Mouse (Mus musculus) cerebellum, postnatal 10 days (tissue): ENCODE measurements around the gene Olfr214.
"Not testable (repeated sequence)": the region's sequence is repeated elsewhere in the genome, so short reads cannot be mapped to it uniquely, and the experiment has no call there.

Source experiments
- DNase-seq, 2 experiments: peaks; one replicate each; pipeline ENCODE4 v3.0.0; 2021; ENCODE audit warnings: mixed read lengths in 2 of 2

Gene Olfr214

DNA sequence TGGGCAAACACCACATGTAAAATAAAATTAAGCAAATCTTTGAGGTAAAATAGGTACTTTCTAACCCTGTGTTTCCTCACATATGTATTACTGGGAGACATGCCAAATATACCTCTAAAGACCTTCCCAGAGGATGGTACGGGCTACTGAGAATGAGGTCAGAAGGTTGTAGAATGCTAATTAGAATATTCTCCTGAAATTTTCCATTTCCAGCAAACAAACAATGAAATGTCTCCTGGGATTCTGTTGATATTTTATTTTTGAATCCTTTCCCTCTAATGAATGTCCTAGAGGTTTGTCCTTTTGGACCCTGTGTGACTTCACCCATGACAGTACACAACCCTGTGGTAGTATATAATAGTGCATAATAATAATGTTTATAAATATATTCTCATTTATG is at the start of gene Olfr214:
Gene Olfr214 (plus strand): TSS at position 301 of the 400 bp plus-strand sequence.
- no peak for DNase-seq

DNA sequence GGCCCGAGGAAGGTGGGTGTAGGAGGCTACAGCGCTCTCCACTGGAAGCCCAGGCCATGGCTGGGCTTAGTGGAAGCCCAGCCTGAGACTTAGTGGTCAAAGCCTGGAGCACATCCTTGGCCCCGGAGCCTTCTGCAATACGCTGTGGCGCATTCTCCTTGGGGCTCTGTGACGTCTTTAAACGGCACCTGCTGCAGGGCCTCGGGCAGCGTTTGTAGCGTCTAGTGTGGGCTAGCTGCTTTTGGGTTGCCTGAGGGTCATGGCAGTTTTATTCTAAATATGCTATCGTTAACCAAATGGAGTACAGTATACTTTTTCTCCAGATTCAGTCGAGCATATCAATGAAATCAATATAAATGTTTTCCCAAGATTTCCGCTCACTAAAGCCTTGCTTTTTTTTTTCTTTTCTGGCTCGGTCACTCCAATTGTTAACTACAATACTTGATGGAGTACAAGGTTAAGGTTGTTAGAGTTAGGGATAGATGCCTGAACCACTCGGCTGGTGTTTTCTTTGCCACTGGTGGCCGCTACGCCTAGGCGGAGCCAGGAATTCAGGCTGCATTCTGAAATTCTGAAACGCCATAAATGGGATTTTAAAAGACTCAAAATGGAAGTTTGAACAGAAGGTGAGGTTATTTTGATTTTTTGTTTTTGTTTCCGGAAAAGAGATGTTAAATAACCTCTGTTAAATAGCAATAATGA is 47.6 kb upstream of the Olfr214 start, which contains the start of gene Olfr212:
Gene Olfr212 (plus strand): TSS at position 215 of the 702 bp plus-strand sequence.
- DNase-seq: peak; percentile 8 to 15

DNA sequence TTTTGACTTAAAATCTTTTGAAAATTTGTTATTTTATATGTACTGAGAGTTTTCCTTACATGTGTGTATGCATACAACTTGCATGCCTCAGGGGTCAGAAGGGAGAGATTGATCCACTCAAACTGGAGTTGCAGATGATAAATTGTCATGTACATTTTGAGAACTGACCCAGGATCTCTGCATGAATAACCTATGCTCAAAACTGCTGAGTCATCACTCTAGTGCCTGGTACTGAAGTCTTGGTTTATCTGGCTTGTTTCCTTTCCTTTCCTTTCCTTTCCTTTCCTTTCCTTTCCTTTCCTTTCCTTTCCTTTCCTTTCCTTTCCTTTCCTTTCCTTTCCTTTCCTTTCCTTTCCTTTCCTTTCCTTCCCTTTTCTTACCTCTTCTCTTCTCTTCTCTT is 39.2 kb upstream of the Olfr214 start:
- DNase-seq: no peak

DNA sequence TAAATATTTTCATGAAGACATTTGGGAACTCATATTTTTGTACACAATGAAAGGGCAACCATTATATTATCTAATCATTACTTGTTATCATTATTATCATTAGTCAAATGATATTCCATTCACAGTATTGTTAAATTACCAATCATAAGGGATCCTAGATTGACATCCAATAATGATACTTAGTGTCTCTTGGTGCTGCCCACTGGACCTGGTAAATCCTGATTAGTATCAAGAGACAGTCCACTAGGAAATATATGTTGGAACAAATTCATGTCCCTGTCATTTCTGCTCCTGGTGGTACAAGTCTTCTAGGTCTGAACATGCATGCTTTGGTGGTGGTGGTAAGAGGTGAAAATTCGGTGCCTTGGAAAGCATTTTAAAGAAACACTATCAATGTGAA is 15.9 kb upstream of the Olfr214 start, which contains the start of gene Olfr213:
Gene Olfr213 (plus strand): TSS at position 301 of the 400 bp plus-strand sequence.
- no peak for DNase-seq

DNA sequence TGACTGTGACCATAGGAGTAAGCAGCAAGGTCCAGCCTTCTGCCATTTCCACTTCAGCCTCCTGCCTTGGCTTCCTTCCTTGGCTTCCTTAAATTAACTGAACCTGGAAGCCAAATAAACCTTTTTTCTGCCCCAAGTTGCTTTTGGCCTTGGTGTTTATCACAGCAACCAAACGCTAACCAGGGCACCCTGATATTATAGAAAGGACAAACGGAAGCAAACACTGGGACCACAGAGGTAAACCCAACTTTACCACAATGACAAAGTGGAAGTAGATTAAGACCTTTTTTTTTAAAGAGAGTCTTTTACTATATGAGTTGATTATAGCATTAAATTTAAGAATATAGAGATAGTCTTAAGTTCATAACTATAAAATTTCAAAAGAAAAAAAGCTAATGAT is 11.5 kb upstream of the Olfr214 start:
- DNase-seq: no peak

DNA sequence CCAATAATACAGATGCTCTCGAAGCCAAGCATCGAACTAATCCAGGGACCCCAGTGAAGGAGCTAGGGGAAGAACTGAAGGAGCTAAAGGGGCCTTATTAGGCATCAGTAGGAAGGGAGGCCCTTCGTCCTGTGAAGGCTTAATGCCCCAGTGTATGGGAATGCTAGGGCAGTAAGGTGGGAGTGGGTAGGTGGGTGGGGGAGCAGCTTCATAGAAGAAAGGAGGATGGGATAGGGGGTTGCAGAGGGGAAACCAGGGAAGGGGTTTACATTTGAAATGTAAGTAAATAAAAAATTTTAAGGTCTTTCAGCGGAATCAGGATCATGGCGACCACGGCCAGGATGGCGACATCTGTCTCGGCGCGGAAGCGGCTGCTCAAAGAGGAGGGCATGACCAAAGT is 3.2 kb upstream of the Olfr214 start, which contains the start of gene Gm5580:
Gene Gm5580 (plus strand): TSS at position 301 of the 400 bp plus-strand sequence.
- not testable (repeated sequence) for DNase-seq

DNA sequence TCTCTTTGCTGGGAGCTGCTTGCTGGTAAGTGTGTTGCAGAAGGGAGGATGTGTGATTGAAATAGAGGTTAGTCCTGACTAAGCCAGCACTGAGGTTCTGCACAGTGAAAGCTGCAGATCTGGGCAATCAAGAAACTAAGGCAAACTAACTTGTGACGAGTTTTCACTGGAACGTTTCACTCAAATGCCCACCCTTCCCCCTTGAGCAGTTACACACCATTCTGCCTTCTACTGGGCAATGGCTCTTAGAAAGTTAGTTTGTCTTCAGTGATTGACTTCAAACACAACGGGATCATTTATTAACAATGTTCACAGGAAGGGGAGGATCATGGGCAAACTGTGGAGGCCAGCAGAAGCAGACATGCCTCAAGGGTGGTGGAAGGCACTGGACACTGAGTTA is 917 bp downstream of the Olfr214 start:
- DNase-seq: no peak

DNA sequence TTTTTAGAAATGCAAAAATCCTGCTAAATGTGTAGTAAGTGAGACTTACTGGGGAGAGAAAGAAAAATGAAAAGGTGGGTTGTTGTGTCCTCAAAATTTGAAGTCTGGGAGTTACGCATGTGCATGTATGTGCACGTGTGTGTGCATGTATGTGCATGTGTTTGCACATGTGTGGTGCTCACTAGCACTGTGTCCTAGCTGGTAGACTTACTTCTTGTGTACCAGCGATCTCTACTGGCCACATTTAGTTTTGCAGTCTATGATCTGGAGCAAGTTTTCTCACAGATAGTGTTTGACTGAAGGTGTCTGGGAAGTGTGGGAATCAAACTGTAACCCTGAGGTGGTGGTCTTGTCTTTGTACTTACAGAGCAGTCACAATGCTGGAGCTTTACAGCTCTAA is 15.8 kb downstream of the Olfr214 start:
- DNase-seq: peak; percentile 64 to 72

DNA sequence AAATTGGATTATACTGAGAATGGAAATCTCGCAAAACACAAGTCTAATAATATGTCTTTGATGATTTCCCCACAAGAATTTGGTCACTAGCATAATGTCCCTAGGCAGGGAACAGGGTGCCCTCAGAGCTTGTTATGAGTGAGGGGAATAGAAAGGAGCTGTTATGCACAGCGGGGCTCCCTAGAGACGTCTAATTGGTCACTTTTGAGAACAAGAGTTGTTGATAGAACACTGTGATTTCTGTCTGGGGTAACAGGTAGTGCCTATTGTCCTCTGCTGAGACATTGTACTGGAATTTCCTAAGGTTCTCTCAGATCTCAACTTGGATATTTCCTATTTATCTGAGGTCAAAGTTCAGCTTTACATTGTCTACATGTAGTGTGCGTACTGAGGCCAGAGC is 30.1 kb downstream of the Olfr214 start, which contains the start of gene Olfr215:
Gene Olfr215 (minus strand): TSS at position 101 of the 400 bp plus-strand sequence.
- no peak for DNase-seq

DNA sequence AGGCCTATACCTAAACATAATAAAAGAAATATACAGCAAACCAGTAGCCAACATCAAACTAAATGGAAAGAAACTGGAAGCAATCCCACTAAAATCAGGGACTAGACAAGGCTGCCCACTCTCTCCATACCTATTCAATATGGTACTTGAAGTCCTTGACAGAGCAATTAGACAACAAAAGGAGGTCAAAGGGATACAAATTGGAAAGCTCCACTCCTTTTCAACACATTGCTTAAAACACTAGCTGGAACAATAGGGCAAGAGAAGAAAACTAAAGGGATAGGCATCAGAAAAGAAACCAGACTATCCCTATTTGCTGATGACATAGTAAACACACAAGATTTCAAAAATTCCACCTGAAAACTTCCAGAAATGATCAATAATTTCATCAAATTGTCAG is 46.9 kb downstream of the Olfr214 start:
- DNase-seq: not testable (repeated sequence)

DNA sequence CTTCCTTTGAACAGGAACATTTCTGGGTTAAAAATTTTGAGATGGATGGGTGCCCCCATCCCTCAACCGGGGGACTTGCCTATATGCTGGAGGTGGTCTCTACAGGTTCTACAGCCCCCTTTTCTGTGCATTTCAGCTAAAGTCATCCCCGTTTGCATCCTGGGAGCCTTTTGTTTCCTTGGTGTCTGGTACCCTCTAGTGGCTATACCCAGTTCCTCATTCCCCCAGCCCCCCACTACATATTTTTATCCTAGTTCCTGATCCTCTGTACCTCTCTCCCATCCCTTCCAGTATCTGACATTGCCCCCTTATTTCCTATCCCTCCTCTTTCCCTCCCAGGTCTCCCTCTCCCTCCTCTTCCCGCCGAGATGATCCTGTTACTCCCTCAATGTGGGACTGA is 53.2 kb downstream of the Olfr214 start:
- no peak for DNase-seq
